Mouse (Mus musculus) adrenal gland, postnatal 4 days (tissue): ENCODE measurements around the gene Hip1r. TPM values are rescaled to one million over a fixed set of nuclear protein-coding genes. Genes with fewer than 3 reads are reported as not detected.
"Not testable (repeated sequence)": the region's sequence is repeated elsewhere in the genome, so short reads cannot be mapped to it uniquely, and the experiment has no call there.

Experiments used
- DNase-seq, 2 experiments: peaks; one replicate each; pipeline ENCODE4 v3.0.0; 2021 to 2022; ENCODE audit warnings: low spot score in 2 of 2, mixed read lengths in 2 of 2
- total RNA-seq, 2 experiments: library from RNA; stranded (reverse); gene quantifications; 2 replicates each; pipeline ENCODE4 v1.2.3; 2021

Hip1r gene
- total RNA-seq, 2 experiments from 2014 or later, result 16.3 to 23.6 TPM

DNA sequence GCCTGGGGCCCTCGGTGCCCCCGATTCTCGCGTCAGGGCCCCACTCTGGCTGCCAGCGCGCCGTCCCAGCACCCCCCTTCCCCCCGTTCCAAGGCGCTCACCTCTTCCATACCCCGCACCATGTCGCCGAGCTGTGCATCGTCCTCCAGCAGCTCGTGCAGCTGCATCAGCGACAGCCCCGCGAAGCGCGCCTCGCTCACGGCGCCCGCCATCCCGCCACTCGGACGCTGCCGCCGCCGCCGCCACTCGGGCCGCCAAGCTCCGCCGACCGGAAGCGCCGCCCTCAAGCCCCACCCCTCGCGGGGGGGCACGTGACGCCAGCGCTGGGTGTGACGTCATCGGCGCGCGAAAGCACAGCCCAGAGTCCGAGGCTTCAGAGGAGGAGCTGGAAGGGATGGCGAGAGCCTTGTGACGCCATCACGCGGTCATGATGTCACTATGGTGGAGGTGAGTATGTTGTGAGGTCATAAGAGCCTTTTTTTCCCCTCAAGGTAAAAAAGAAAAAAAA, 58.6 kb downstream of the Hip1r start, which contains the start of gene Vps37b:
TSS of gene Vps37b (minus strand) at position 270 of the 508 bp plus-strand sequence.
- DNase-seq, result peak; percentile 81 to 84

DNA sequence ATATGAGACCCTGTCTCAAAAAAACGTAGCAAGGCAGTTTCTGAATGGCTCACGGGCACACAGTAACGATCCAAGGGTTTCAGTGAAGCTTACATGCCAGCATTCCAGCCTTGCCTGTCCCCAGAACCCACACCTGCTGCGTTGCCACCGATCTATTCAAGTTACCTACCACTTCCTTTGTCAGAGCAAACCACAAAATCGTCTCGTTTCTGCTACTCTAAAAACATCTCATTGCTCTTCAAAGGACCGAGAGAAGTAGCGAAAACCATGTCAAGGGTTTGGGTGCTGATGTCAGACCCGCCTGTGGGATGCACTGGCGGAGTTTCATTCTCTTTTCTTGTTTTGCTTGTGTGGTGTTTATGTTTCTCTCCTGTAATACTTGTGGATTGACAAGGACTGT, 61.0 kb downstream of the Hip1r start:
- no peak for DNase-seq

DNA sequence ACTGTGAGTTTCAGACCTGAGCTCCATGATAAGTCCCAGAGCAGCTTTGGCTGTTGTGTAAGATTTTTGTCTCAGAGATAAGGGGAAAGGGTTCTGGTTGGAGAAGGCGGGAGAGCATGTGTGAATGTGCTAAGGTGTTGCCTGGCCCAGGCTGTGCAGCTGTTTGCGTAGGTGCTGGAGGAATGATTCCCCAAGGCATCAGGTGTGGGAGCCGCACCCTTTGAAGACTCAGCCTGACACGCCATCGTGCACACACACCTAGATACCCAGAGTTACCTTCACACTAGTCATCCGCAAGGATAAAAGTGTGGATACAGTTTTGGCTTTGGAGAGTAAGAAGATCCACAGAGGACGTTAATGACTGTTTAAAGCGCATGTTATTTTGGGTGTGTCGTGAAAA, 62.0 kb downstream of the Hip1r start:
- DNase-seq, result no peak

DNA sequence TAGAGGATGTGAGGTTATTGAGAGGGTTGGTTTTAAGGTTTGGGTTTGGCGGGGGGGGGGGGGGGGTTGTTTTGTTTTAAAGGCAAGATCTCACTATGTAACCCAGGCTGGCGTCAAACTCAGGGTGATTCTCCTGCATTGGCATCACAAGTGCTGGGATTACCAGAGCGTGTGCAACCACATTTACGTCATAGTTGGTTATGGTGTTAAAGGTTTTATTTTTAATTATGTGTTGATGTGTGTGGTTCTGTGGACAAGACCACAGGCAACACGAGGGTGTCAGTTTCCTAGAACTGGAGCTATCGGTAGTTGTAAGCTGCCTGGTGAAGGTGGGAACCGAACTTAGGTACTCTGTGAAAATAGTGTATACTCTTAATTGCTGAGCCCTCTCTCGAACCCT, 62.4 kb downstream of the Hip1r start:
- no peak for DNase-seq

DNA sequence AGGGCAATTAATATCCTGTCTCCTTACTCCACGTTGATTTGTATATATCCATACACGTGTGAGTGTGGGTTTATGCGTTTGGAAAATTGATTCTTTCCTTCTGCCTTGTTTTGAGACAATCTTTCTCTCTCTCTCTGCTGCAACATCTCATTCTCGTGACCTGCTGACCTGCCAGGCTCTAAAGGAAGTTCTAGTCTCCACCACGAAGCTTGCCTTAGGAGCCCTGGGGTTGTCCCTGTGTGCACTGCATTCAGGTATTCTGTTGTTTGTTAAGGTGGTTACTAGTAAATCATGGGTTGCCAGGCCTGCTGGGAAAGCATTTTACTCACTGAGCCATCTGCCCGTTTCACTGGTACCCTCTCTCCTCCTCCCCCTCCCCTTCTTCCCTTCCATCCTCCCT, 62.9 kb downstream of the Hip1r start:
- DNase-seq, result no peak

DNA sequence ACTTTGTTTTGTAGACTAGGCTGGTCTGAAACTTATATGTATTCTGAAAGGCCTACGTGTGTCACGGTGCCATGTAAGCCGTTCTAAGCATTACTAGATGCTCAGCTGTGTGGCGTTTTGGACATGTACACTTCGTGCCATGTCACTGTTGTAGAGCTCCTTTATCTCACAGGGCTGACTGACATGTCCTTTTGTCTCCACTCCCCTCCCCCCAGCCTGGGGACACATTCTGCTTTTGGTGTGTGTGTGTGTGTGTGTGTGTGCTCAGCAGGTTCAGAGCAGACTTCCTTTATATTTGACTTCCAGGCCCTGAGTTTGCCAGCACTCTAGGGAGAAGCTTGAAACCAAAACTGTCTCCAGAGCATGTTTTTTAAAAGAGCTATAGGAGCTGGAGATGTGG, 63.4 kb downstream of the Hip1r start:
- no peak for DNase-seq

DNA sequence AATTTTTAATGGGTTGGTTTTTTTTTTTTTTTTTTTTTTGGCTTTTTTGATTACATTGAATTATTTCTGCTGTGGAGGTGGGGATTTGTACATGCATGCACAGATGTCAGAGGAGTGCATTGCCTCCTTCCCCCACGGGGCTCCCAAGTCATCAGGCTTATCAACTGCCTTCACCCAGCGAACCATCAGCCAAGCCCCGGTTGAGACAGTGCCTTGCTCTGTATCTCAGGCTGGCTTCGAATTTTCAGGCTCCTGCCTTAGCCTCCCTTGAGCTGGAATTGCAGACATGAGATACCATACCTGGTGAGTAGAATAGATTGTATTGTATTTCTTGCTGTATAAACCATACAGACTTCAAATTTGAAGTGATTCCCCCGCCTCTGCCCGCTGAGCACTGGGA, 66.2 kb downstream of the Hip1r start:
- DNase-seq, result no peak

DNA sequence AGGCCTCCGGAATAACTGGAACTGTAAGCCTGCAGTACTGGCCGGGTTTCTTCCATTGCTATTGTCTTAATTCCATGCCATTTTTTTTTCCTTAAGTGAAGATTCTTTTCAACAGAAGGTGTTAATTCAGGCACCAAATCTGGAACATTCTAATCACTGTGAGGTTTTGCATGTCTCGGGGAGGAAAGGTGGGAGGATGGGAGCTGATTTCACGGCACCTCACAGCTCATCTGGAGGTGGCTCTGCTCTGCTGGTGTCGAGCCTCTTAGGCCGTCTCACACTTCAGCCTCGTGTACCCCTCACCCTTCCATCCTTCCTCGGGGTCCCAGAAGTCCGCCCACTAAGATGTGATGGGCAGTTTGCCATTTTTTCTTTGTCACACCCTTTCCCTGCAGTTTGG, 67.7 kb downstream of the Hip1r start:
- DNase-seq, result no peak

DNA sequence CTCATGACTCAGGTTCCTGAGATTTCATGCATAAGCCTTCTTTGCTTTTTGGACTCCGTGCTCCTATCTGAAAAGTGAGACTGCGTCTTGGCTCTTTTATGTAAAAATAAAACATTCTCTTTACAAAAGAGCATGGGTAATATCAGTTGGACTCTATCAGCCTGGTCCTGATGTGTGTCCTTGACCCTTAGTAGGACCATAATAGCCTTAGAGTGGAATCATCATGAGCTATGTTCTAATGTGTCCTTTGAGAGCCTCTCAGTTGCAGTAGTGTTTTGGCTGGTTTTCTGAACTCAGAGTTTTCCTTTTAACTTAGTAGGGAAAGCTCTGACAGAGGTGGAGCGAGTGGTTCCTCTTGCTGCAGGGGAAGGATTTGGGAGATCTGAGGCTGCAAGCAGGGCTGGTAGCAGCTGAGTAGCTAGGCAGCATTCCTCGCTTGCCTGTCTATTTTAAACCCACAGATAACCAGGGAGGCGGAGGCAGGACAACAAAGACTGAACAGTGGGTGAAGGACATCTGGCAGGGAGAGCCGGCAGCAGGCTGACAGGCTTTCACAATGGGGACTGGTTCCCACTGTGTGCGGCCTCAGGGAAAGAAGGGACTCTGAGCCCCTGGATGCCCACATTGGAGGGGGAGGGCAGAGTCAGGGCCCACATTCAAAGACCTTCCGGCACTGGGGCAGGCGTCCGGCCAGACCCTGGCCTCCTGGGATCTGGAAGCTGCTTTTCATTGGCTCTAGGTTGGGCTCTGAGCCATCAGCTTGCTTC, 70.0 kb downstream of the Hip1r start:
- DNase-seq, result peak in 1 of 2 experiments; percentile 56

DNA sequence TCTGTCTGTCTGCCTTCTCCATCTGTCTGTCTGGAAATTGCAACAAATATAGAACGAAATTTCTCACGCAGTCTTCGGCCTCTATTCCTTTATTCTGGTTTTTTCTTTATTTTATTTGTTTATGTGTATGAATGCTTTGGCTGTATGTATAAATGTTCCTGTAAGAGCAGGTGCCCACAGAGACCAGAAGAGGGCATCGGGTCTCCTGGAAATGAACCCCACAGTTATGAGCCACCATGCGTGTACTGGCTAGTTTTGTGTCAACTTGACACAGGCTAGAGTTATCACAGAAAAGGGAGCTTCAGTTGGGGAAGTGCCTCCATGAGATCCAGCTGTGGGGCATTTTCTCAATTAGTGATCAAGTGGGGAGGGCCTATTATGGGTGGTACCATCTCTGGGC, 70.6 kb downstream of the Hip1r start:
- DNase-seq, result no peak

DNA sequence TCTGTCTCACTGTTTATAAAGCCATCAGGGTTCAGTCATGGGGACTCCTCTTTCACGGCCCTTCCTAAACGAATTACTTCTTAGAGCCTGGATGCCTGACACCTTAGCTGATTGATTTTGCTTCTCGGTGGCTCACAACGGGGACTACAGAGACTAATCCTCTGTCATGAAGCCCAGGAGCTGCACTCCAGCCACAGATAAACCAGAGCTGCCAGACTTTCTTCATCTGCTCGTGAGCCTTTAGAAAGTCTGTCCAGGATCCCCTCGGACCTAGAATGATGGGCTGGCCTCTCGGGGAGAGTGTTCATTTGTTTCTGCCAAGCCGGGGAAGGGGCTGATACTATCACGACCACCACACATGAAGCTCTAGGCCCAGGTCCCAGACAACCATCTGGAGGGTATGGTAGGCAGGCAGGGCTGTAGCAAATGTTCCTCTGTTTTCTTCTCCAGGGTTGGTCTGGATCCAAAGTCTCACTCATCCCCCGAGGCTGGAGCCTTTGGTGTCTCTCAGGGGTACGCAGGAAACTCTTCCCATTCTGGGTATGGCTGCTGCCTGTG, 72.1 kb downstream of the Hip1r start:
- DNase-seq, result no peak

DNA sequence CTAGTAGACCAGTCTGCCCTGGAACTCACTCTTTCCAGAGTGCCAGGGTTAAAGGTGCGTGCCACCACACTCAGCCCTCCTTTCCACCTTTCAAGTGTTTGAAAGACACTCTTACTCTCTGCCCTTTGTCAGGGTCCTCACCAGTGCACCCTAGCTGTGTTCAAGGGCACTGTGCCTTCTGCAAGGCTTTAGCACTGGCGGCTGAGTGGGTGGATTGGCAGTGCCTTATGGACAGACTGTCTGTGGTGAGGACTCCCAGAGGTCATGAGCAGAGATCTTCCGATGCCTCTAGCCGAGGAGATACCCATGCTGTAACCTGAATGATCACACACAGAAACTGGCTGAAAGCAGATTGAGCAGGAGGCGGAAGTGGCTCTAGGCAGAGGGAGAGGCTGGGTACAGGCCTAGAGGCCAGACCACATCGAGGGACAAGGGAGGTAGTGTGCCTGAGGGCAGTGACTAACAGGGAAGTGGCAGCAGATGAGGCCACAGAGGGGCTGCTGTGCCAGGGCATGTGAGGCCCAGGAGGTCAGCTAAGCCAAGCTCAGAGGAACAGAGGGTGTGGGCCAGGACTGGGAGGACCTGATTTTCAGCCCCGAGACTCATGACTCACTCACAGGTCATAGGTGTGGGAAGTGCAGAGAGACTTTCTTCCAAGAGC, 73.4 kb downstream of the Hip1r start:
- DNase-seq, result no peak

DNA sequence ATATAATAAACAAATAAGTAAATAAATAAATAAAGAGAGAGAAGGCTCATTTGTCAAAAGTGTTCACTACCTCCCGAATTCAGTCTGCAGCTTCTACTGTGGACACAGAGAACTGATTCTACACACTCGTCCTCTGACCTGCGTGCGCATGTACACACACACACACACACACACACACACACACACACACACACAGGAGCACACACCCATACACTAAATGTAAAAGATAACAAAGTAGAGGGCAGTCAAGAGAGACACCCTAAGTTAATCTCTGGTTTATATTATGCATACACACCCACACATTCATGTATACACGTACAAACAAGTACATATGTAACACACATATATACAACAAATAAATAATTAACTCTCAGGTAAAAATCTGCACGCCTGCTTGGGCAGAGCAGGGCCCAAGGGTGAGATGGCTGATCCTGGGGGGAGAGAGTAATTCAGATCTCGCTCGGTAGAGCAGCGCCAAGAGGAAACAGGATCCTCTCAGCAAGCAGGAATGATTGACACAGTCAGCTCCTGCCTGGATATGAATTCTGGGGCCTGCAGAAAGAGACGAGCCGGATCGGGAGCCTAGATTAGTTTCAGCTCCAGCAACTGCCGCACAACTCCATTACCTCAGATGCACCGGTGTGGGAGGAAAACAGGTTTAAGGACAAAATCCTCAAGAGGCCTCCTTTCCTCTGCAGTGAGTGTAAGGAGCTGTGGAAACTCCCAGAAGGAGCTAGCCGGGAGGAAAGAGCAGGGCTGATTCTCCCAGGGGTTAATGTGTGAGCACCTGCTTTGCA, 76.0 kb downstream of the Hip1r start:
- no peak for DNase-seq

DNA sequence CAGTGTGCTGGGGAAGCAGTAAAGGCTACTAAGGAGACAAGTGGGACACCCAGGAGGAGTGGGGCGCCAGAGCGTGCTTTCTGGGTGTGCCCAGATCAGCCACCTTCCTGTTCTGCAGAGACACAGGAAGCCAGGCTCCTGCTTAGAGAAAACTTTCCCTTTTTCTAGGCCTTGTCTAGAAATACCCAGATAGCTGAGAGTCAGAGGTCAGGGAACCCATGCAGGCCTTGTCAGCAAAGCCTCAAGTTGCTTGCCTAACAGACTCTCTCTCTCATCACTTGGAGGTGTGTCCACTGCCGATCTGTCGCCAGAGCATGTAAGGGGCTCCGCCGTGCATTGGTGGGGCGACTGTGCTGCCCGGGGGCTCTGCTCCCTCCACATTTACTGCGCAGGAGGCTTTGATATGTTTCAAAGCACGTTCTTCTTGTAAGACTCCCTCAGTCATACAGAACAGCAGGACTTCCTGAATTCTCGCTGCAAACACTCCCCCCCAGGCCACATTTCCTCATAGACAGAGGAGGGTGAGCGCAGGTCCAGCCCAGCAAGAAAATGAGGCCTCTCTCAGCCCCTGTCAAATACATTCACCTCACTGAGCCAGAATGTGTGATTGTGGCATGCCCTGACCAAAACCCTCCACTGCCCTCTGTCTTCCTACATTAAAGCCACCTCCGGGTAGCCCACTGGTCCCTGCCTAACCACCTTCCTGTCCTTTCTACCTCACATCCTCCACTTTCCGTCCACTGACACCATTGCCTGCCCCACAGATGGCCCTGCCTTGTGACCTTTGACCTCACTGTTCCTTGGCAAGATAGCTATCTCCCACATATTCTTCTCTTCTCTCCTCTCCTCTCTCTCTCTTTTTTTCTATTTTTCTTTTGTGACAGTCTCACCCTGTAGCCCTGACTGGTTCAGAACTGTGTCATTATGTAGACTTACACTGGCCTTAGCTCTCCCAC, 76.9 kb downstream of the Hip1r start:
- DNase-seq, result no peak

DNA sequence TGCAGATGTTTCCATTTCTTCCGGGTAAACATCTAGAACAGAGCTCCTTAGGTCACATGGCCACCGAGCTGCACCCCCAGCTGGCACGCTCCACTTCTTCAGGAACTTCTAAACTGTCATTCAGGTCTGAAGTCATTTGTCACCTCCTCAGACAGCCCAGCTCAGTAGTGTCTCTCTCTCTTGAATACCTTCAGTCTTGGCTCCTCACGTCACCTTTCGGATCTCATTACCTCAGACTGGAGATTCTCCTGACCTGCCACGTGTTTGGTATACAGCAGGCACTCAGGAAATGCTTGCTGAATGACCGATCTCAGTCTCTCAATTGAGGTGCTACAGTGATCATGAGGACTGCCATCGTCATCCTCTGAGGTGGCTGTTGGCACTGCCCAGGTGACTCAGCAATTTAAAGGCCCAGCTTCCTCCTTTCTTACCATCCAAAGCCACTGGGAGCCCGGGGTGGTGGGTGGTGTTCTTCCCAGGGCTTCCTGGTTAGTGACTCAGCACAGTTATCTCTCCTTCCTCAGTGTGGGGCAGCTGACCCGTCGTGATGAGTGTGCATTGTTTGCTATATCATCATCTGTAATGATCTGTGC, 78.6 kb downstream of the Hip1r start:
- DNase-seq, result no peak

DNA sequence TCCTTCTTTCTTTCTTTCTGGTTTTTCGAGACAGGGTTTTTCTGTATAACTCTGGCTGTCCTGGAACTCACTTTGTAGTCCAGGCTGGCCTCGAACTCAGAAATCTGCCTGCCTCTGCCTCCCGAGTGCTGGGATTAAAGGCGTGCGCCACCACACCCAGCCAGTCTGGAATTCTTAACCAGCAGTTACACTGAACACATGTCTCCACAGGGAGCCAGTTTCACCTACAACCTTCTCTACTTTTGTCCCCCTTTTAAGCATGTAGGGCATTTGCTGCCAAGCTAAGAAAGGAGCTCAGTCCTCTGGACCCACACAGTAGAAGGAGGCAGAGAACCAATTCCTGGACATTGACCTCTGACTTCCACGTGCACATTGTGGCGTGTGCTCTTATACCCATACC, 79.2 kb downstream of the Hip1r start:
- not testable (repeated sequence) for DNase-seq
